Mouse (Mus musculus) Muller cell, postnatal 12 days (primary cell): ENCODE data around the gene Vmn1r188.
"Not testable (repeated sequence)": the region's sequence is repeated elsewhere in the genome, so short reads cannot be mapped to it uniquely, and the experiment has no call there.

Experiments used
- DNase-seq: peaks from one replicate; pipeline ENCODE4 v3.0.0-alpha.2; 2015; ENCODE audit errors: inconsistent ontology term

Gene Vmn1r188

GRCm38 (mm10) chr13:22084140-22084539 is at the start of gene Vmn1r188:
Gene Vmn1r188, plus strand, starts transcription at chr13:22084440.
- DNase-seq, result not testable (repeated sequence)

GRCm38 (mm10) chr13:22034443-22035266 is 49.6 kb upstream of the Vmn1r188 start:
- no peak for DNase-seq

GRCm38 (mm10) chr13:22035267-22036148 is 48.7 kb upstream of the Vmn1r188 start, which contains the start of the genes Hist1h2ah and Hist1h2bk:
Gene Hist1h2ah, minus strand, starts transcription at chr13:22035568.
Gene Hist1h2bk, plus strand, starts transcription at chr13:22035870.
- peak; percentile 93 for DNase-seq

GRCm38 (mm10) chr13:22036149-22036956 is 47.9 kb upstream of the Vmn1r188 start:
- DNase-seq, result no peak

DNA sequence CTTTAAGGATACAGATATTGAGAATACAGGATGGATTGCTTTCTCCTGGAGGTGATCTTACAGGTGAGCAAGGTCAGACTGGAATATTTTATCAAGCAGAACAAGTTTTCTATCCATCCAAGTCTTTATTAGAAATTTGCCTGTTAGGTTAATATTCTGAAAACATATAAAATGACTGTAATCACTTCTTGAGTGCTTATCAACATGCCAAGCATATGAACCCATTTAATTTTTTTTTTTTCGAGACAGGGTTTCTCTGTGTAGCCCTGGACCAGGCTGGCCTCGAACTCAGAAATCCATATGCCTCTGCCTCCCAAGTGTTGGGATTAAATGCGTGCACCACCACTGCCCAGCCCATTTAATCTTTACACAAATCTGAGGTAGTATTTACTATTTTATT is 47.3 kb upstream of the Vmn1r188 start:
- DNase-seq, result no peak

DNA sequence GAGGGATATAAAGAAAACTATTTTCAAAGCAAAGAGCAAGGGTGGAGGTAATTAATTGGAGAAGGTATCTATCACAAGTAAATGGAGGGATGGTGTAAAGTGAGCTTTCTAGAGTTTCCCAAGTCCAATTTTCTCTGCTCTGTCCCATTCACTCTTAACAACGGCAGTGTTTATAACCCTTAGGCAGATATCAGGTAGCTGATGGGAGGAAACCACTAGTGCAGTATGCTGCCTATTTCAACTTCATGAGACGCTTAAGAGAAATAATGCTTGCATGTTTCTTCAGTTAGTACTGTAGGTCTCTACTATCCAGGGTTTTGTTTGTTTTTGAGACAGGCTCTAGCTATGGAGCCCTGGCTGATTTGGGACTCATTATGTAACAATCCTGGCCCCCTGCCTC is 46.8 kb upstream of the Vmn1r188 start:
- DNase-seq, result no peak

GRCm38 (mm10) chr13:22039364-22039763 is 44.9 kb upstream of the Vmn1r188 start:
- no peak for DNase-seq

DNA sequence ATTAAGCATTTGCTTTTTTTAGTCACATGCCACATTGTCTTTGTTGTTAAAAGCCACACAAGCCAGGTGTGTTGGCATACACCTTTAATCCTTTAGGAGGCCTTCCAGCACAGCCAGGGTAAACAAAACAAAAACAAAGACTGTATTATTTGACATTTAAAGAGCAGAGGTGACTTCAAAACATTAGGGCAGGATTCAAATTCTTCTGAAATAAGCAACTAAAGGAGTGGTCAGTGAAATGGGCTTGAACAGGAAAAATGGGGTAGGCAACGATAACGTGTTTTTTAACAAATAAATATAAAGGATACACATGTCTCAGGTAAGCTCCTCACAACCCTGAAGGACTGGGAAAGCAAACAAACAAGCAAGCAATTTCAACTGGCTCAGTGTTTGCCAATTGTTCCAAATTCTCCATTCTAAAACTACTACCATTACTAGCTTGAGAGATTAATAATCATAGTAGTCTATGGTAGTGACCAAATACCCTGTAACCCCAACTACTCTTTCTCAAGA is 44.2 kb upstream of the Vmn1r188 start:
- DNase-seq, result no peak

- peak; percentile 65 for DNase-seq
Observed at GRCm38 (mm10) chr13:22040464-22041141, 43.6 kb upstream of the Vmn1r188 start.

GRCm38 (mm10) chr13:22041142-22041536 is 43.1 kb upstream of the Vmn1r188 start, which contains the start of gene Hist1h4i:
Gene Hist1h4i, minus strand, starts transcription at chr13:22041362.
- DNase-seq, result peak; percentile 91

- DNase-seq, result peak; percentile 65
Observed at GRCm38 (mm10) chr13:22041651-22042567, 42.3 kb upstream of the Vmn1r188 start.

DNA sequence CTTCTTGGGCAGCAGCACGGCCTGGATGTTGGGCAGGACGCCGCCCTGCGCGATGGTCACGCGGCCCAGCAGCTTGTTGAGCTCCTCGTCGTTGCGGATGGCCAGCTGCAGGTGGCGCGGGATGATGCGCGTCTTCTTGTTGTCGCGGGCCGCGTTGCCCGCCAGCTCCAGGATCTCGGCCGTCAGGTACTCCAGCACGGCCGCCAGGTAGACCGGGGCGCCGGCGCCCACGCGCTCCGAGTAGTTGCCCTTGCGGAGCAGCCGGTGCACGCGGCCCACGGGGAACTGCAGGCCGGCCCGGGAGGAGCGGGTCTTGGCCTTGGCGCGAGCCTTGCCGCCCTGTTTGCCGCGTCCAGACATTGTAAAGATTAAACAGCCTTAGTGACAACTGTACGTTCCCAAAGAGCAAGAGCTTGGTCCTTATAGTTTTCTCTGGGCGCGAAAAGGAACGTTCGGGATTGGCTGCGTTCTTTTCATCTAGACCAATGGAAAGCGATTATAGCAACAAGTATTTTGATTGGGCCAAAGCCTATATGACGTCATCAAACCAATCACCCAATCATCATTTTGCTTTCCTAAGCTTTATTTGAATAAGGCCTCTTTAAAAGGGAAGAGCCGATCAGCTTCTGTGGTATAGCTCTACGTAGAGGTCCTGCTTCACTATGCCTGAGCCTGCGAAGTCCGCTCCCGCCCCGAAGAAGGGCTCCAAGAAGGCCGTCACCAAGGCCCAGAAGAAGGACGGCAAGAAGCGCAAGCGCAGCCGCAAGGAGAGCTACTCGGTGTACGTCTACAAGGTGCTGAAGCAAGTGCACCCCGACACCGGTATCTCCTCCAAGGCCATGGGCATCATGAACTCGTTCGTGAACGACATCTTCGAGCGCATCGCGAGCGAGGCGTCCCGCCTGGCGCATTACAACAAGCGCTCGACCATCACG is 41.4 kb upstream of the Vmn1r188 start, which contains the start of the genes Hist1h2ag and Hist1h2bj:
Hist1h2ag (minus strand) TSS at position 377 of the 935 bp plus-strand sequence.
Hist1h2bj (plus strand) TSS at position 647 of the 935 bp plus-strand sequence.
- DNase-seq, result peak; percentile 100

DNA sequence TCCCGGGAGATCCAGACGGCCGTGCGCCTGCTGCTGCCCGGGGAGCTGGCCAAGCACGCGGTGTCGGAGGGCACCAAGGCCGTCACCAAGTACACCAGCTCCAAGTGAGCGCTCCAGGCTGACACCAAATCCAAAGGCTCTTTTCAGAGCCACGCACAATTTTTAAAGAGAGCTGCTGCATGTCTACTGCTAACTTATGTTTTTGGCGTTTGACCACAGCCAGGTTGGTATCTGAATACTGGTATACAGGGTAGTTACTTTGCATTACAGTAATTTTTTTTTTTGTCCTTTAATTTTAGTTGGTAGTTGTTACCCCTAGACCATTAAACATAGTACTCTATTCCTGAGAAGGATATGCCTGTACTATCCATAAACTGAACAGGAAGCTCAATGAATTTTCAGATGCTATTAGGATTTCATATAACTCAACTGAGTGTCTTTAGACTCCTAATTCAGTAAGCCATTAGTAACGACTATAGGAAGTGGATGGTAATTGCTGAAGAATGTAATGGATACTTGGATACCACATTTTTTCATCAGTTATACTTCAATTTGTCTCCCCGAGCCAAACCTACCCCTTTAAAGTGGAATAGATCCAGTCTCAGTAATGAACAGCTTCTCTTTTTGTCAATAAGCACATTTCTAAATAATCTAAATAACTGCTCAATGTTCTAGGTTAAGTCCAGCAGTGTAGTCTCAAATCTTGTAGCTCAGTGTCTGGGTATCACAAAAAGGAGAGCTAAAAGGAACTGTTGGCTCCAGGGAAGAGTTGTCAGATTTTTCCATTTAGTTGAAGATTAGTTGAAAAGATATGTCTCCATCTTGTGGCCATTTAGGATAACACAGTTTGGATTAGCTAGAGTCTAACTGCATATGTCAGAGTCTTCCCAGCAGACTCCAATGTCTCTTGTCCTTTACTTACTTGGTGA is 40.5 kb upstream of the Vmn1r188 start:
- DNase-seq, result peak; percentile 76

- no peak for DNase-seq
Observed at GRCm38 (mm10) chr13:22044432-22045155, 39.6 kb upstream of the Vmn1r188 start.

DNA sequence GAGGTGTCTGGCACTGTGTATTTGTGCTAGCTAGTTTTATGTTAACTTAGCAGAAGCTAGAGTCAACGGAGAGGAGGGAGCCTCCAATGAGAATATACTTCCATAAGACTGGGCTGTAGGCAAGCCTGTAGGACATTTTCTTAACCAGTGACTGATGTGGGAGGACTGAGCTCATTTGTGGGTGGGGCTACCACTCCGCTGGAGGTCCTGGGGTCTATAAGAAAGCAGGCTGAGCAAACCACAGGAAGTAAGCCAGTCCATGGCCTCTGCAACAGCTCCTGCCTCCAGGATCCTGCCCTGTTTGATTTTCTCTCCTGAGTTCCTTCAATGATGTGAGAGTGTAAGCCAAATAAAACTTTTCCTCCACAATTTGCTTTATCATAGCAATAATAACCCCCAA is 38.9 kb upstream of the Vmn1r188 start:
- DNase-seq, result no peak

DNA sequence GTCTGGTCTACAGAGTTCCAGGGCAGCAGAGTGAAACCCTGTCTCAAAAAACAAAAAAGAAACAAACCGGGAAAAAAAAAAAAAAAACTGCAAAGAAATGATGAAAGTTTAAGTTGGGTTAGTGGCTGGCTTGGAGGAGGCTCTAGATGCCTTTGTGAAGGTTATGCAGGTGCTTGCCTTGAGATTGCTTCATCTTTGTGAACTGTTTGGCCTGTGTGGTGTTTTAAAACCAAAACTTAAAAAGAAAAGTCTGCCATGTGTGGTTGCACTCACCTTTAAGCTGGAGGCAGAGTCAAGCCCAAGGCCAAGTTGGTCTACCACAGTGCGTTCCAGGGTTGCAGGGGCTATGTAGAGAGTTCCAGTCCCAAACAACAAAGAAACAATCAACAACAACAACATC is 35.2 kb upstream of the Vmn1r188 start:
- DNase-seq, result no peak
